Mouse (Mus musculus) CH12.LX (cell line): ENCODE measurements at regions not wholly inside any gene's neighbourhood (a gene's known extent, or its start where the extent isn't known, plus 50 kb on each side); places are given as distances from the start of the nearest gene placed in this dataset.

Experiments used
- DNase-seq: peaks from one replicate; pipeline ENCODE4 v3.0.0-alpha.2; 2013; ENCODE audit errors: extremely low read depth
- H3K27ac ChIP-seq: 2 replicates; pipeline ENCODE4 v1.5.1; 2012; ENCODE audit warnings: low read depth, mild to moderate bottlenecking, control low read depth, moderate library complexity; ENCODE audit not compliant: insufficient read depth
- H3K27me3 ChIP-seq: replicated peaks from 2 replicates; pipeline ENCODE3; 2012; ENCODE audit warnings: inconsistent platforms
- H3K36me3 ChIP-seq, 2 experiments: replicated peaks in 1 of 2; 2 replicates each; pipeline versions ENCODE3 to v1.6.1; 2012; ENCODE audit warnings: inconsistent platforms in 1 of 2, low read length in 1 of 2, mild to moderate bottlenecking in 1 of 2, mixed read lengths in 1 of 2, moderate library complexity in 1 of 2; ENCODE audit not compliant: control insufficient read depth in 1 of 2, insufficient read depth in 1 of 2
- H3K4me1 ChIP-seq, 2 experiments: 2 replicates each; pipeline ENCODE4 v1.6.1; 2012; ENCODE audit warnings: inconsistent platforms in 1 of 2, moderate library complexity in 1 of 2; ENCODE audit not compliant: insufficient read depth in 2 of 2, control insufficient read depth in 1 of 2
- H3K4me2 ChIP-seq: 2 replicates; pipeline ENCODE4 v1.6.1; 2012; ENCODE audit warnings: low read depth, mild to moderate bottlenecking, control low read depth; ENCODE audit not compliant: poor library complexity, insufficient read depth, severe bottlenecking
- H3K4me3 ChIP-seq, 3 experiments: fragments of 150-350 bp in 1 of 3; sonication (generic) in 1 of 3; replicated peaks in 1 of 3; 2 replicates each; pipeline versions ENCODE3 to v1.5.1; 2011 to 2012; ENCODE audit warnings: low read depth in 2 of 3, low read length in 2 of 3, mild to moderate bottlenecking in 2 of 3, moderate library complexity in 2 of 3, control low read depth in 1 of 3, improper control_type of control experiment in 1 of 3, inconsistent platforms in 1 of 3, mixed read lengths in 1 of 3; ENCODE audit not compliant: poor library complexity in 1 of 3
- H3K79me2 ChIP-seq: replicated peaks from 2 replicates; pipeline ENCODE4 v1.6.1; 2012; ENCODE audit warnings: mild to moderate bottlenecking, moderate library complexity; ENCODE audit not compliant: control insufficient read depth, poor library complexity, insufficient read depth, severe bottlenecking; ENCODE audit errors: extremely low read depth
- H3K9ac ChIP-seq: 2 replicates; pipeline ENCODE4 v1.6.1; 2012; ENCODE audit warnings: low read depth, mild to moderate bottlenecking, control low read depth, moderate library complexity; ENCODE audit not compliant: insufficient read depth
- H3K9me3 ChIP-seq: replicated peaks from 2 replicates; pipeline ENCODE3; 2012; ENCODE audit warnings: low read length, inconsistent platforms, mixed read lengths
- BHLHE40 ChIP-seq: IDR thresholded peaks from 2 replicates; pipeline ENCODE4 v1.6.1; 2011; ENCODE audit warnings: mild to moderate bottlenecking, low read depth, low read length, improper control_type of control experiment
- CHD1 ChIP-seq: IDR thresholded peaks from 2 replicates; pipeline ENCODE4 v1.6.1; 2012; ENCODE audit warnings: low read depth, low read length, improper control_type of control experiment, inconsistent platforms
- CHD2 ChIP-seq: IDR thresholded peaks from 2 replicates; pipeline ENCODE4 v1.6.1; 2011; ENCODE audit warnings: low read length, improper control_type of control experiment
- E2F4 ChIP-seq: IDR thresholded peaks from 2 replicates; pipeline ENCODE4 v1.6.1; 2011; ENCODE audit warnings: low read depth, low read length, improper control_type of control experiment; ENCODE audit not compliant: insufficient replicate concordance
- ELF1 ChIP-seq: IDR thresholded peaks from 2 replicates; pipeline ENCODE4 v1.6.1; 2014; ENCODE audit warnings: low read depth, mild to moderate bottlenecking, inconsistent platforms, low read length, improper control_type of control experiment
- EP300 ChIP-seq: IDR thresholded peaks from 2 replicates; pipeline ENCODE4 v1.6.1; 2011; ENCODE audit warnings: low read length, improper control_type of control experiment
- HCFC1 ChIP-seq: IDR thresholded peaks from 2 replicates; pipeline ENCODE4 v1.6.1; 2012; ENCODE audit warnings: low read depth, mild to moderate bottlenecking, inconsistent platforms, low read length, improper control_type of control experiment
- IRF4 ChIP-seq: IDR thresholded peaks from 2 replicates; pipeline ENCODE4 v1.6.1; 2014; ENCODE audit warnings: low read depth, mild to moderate bottlenecking, inconsistent platforms, low read length, improper control_type of control experiment
- JUN ChIP-seq: IDR thresholded peaks from 2 replicates; pipeline ENCODE4 v1.6.1; 2011; ENCODE audit warnings: low read depth, mild to moderate bottlenecking, low read length, improper control_type of control experiment, moderate library complexity; ENCODE audit not compliant: insufficient read depth
- JUND ChIP-seq: conservative IDR thresholded peaks from 2 replicates; pipeline ENCODE4 v1.6.1; 2011; ENCODE audit warnings: low read depth, low read length, improper control_type of control experiment
- KAT2A ChIP-seq: IDR thresholded peaks from 2 replicates; pipeline ENCODE4 v1.6.1; 2012; ENCODE audit warnings: low read length, improper control_type of control experiment, inconsistent platforms; ENCODE audit not compliant: insufficient replicate concordance
- MAX ChIP-seq: IDR thresholded peaks from 2 replicates; pipeline ENCODE4 v1.6.1; 2011; ENCODE audit warnings: low read length, improper control_type of control experiment
- MAZ ChIP-seq: IDR thresholded peaks from 2 replicates; pipeline ENCODE4 v1.6.1; 2012; ENCODE audit warnings: low read depth, mild to moderate bottlenecking, inconsistent platforms, low read length, improper control_type of control experiment, moderate library complexity
- MEF2A ChIP-seq: IDR thresholded peaks from 2 replicates; pipeline ENCODE4 v1.6.1; 2014; ENCODE audit warnings: low read depth, mild to moderate bottlenecking, inconsistent platforms, low read length, improper control_type of control experiment, borderline replicate concordance
- MXI1 ChIP-seq: IDR thresholded peaks from 2 replicates; pipeline ENCODE4 v1.6.1; 2011; ENCODE audit warnings: mild to moderate bottlenecking, low read depth, low read length, improper control_type of control experiment
- MYC ChIP-seq: IDR thresholded peaks from 2 replicates; pipeline ENCODE4 v1.6.1; 2011; ENCODE audit warnings: low read depth, mild to moderate bottlenecking, improper control_type of control experiment, low read length
- NELFE ChIP-seq: IDR thresholded peaks from 2 replicates; pipeline ENCODE4 v1.6.1; 2011; ENCODE audit warnings: low read depth, low read length, improper control_type of control experiment
- NRF1 ChIP-seq: IDR thresholded peaks from 2 replicates; pipeline ENCODE4 v1.6.1; 2014; ENCODE audit warnings: low read depth, mild to moderate bottlenecking, inconsistent platforms, low read length, improper control_type of control experiment, moderate library complexity
- POLR2AphosphoS2 ChIP-seq: IDR thresholded peaks from 2 replicates; pipeline ENCODE4 v1.6.1; 2011; ENCODE audit warnings: low read depth, low read length, improper control_type of control experiment
- RAD21 ChIP-seq: IDR thresholded peaks from 2 replicates; pipeline ENCODE4 v1.6.1; 2011; ENCODE audit warnings: low read depth, mild to moderate bottlenecking, low read length, improper control_type of control experiment, moderate library complexity
- RCOR1 ChIP-seq: conservative IDR thresholded peaks from 2 replicates; pipeline ENCODE4 v1.6.1; 2012; ENCODE audit warnings: low read depth, mild to moderate bottlenecking, inconsistent platforms, low read length, improper control_type of control experiment
- SIN3A ChIP-seq: IDR thresholded peaks from 2 replicates; pipeline ENCODE4 v1.6.1; 2012; ENCODE audit warnings: low read length, improper control_type of control experiment, inconsistent platforms
- TBP ChIP-seq: conservative IDR thresholded peaks from 2 replicates; pipeline ENCODE4 v1.6.1; 2011; ENCODE audit warnings: low read depth, low read length, improper control_type of control experiment
- UBTF ChIP-seq: IDR thresholded peaks from 2 replicates; pipeline ENCODE4 v1.6.1; 2012; ENCODE audit warnings: low read depth, mild to moderate bottlenecking, inconsistent platforms, low read length, improper control_type of control experiment, moderate library complexity
- USF1 ChIP-seq: IDR thresholded peaks from 2 replicates; pipeline ENCODE4 v1.6.1; 2014; ENCODE audit warnings: low read depth, mild to moderate bottlenecking, inconsistent platforms, low read length, improper control_type of control experiment
- ZC3H11A ChIP-seq: IDR thresholded peaks from 2 replicates; pipeline ENCODE4 v1.6.1; 2012; ENCODE audit warnings: low read depth, mild to moderate bottlenecking, inconsistent platforms, low read length, improper control_type of control experiment
- ZKSCAN1 ChIP-seq: IDR thresholded peaks from 2 replicates; pipeline ENCODE4 v1.6.1; 2012; ENCODE audit warnings: low read depth, inconsistent platforms, low read length, improper control_type of control experiment, borderline replicate concordance
- ZNF384 ChIP-seq: IDR thresholded peaks from 2 replicates; pipeline ENCODE4 v1.6.1; 2012; ENCODE audit warnings: low read depth, low read length, improper control_type of control experiment, inconsistent platforms
- dilution Hi-C: fragments of 300-500 bp; cut with MboI; formaldehyde crosslinking; loops from 2 replicates; pipeline ENCODE4 v1.14.3; 2020; ENCODE audit warnings: low sequenced_read_pairs; ENCODE audit not compliant: extremely low pct_unique_long_range_greater_than_20kb, extremely low pct_ligation_motif_present
- in situ Hi-C: fragments of 300-500 bp; cut with MboI; formaldehyde crosslinking; loops from 3 replicates; pipeline ENCODE4 v1.14.3; 2019; ENCODE audit warnings: low sequenced_read_pairs, low pct_ligation_motif_present, low pct_unique_long_range_greater_than_20kb, mixed read lengths

GRCm38 (mm10) chr1:126982805-126983204 is 152.2 kb upstream of the Nckap5 start:
- Histone ChIP-seq H3K4me1 (no peaks in the 10 kb centered on the region), H3K36me3 (no peaks in the 10 kb centered on the region), H3K9me3 (peaks cover 4% of the 10 kb centered on the region), H3K9ac (no peak overlapping the region), H3K27me3 (peaks cover 43% of the 10 kb centered on the region), H3K79me2 (no peaks in the 10 kb centered on the region), H3K4me3 (no peak overlapping the region), H3K27ac (no peak overlapping the region), H3K4me2 (no peak overlapping the region)
- TF ChIP-seq RAD21, result no peak
- TF ChIP-seq ZNF384, result no peak
- no peak for TF ChIP-seq TBP
- TF ChIP-seq CHD1, result no peak
- TF ChIP-seq HCFC1, result no peak
- no peak for TF ChIP-seq ZC3H11A
- no peak for TF ChIP-seq JUND
- TF ChIP-seq EP300, result no peak
- no peak for TF ChIP-seq BHLHE40
- no peak for TF ChIP-seq MAX
- TF ChIP-seq NELFE, result no peak
- TF ChIP-seq ELF1, result no peak
- no peak for TF ChIP-seq KAT2A
- no peak for TF ChIP-seq CHD2
- no peak for TF ChIP-seq SIN3A
- TF ChIP-seq IRF4, result no peak
- TF ChIP-seq E2F4, result no peak
- no peak for TF ChIP-seq MEF2A
- no peak for TF ChIP-seq ZKSCAN1
- TF ChIP-seq USF1, result no peak
- DNase-seq, result no peak
- in situ Hi-C loops (no loop called here), dilution Hi-C loops (no loop called here)

GRCm38 (mm10) chr1:126980311-126980710 is 149.7 kb upstream of the Nckap5 start:
- no peak for TF ChIP-seq BHLHE40
- TF ChIP-seq IRF4, result no peak
- no peak for TF ChIP-seq NELFE
- TF ChIP-seq SIN3A, result no peak
- TF ChIP-seq KAT2A, result no peak
- no peak for TF ChIP-seq RAD21
- no peak for TF ChIP-seq RCOR1
- TF ChIP-seq HCFC1, result no peak
- no peak for TF ChIP-seq TBP
- TF ChIP-seq ZC3H11A, result no peak
- no peak for TF ChIP-seq UBTF
- no peak for TF ChIP-seq MXI1
- no peak for TF ChIP-seq MYC
- no peak for TF ChIP-seq MAZ
- TF ChIP-seq E2F4, result no peak
- TF ChIP-seq POLR2AphosphoS2, result no peak
- no peak for TF ChIP-seq JUN
- TF ChIP-seq MAX, result no peak
- no peak for TF ChIP-seq ELF1
- TF ChIP-seq NRF1, result no peak

More at GRCm38 (mm10) chr1:126980311-126980710, 149.7 kb upstream of the Nckap5 start:
- Histone ChIP-seq H3K9ac (no peak overlapping the region), H3K4me3 (no peak overlapping the region), H3K4me2 (no peak overlapping the region), H3K4me1 (no peaks in the 10 kb centered on the region), H3K9me3 (peaks cover 4% of the 10 kb centered on the region), H3K79me2 (no peaks in the 10 kb centered on the region), H3K36me3 (no peaks in the 10 kb centered on the region), H3K27me3 (peaks cover 41% of the 10 kb centered on the region), H3K27ac (no peak overlapping the region)
- in situ Hi-C loops (no loop called here), dilution Hi-C loops (no loop called here)
- DNase-seq, result no peak
